Mouse (Mus musculus): ENCODE results near the gene Mthfd1. TPM values are rescaled to one million over a fixed set of nuclear protein-coding genes. Genes with fewer than 3 reads are reported as not detected.

Gene Mthfd1
- polyA plus RNA-seq, 1 experiment from 2014 or later: 80.2 TPM

- no peaks in the 10 kb centered on the region for H3K4me1 ChIP-seq (replicated peaks; ENCODE audit: control insufficient read depth, insufficient read depth, low read length)
- DNase-seq (ENCODE audit: low spot score): no peak
- H3K27me3 ChIP-seq (ENCODE audit: control insufficient read depth, insufficient read depth, low read length): no peaks in the 10 kb centered on the region
- ATAC-seq (replicated peaks; ENCODE audit: low FRiP score): no peak
- no peaks in the 10 kb centered on the region for H3K36me3 ChIP-seq (ENCODE audit: control insufficient read depth, insufficient read depth, low read length)
- H3K4me3 ChIP-seq (ENCODE audit: low read depth, low read length): no peak overlapping the region
- H3K27ac ChIP-seq (ENCODE audit: low read depth, low read length): no peak overlapping the region
- no peak overlapping the region for H3K4me2 ChIP-seq (ENCODE audit: low read depth, low read length, severe bottlenecking)
- H3K9me3 ChIP-seq (ENCODE audit: control insufficient read depth, low read length): no peaks in the 10 kb centered on the region
- no peak overlapping the region for H3K9ac ChIP-seq (ENCODE audit: low read length)
- 82% methylated on average over 7 of the region's 7 CpGs for WGBS
Measured at GRCm38 (mm10) chr12:76239839-76240571, 15.1 kb upstream of the Mthfd1 start.

- 91% methylated on average over 3 of the region's 3 CpGs for WGBS
- Histone ChIP-seq H3K4me3 (ENCODE audit: low read depth, low read length) (no peak overlapping the region), H3K9ac (ENCODE audit: low read length) (no peak overlapping the region), H3K4me1 (replicated peaks; ENCODE audit: control insufficient read depth, insufficient read depth, low read length) (no peaks in the 10 kb centered on the region), H3K9me3 (ENCODE audit: control insufficient read depth, low read length) (no peaks in the 10 kb centered on the region), H3K4me2 (ENCODE audit: low read depth, low read length, severe bottlenecking) (no peak overlapping the region), H3K27ac (ENCODE audit: low read depth, low read length) (no peak overlapping the region), H3K27me3 (ENCODE audit: control insufficient read depth, insufficient read depth, low read length) (no peaks in the 10 kb centered on the region), H3K36me3 (ENCODE audit: control insufficient read depth, insufficient read depth, low read length) (no peaks in the 10 kb centered on the region)
- ATAC-seq (replicated peaks; ENCODE audit: low FRiP score): no peak
- no peak for DNase-seq (ENCODE audit: low spot score)
Measured at GRCm38 (mm10) chr12:76240670-76241069, 14.4 kb upstream of the Mthfd1 start.

GRCm38 (mm10) chr12:76241084-76241483, 14.0 kb upstream of the Mthfd1 start:
- H3K9ac ChIP-seq (ENCODE audit: low read length): no peak overlapping the region
- H3K36me3 ChIP-seq (ENCODE audit: control insufficient read depth, insufficient read depth, low read length): no peaks in the 10 kb centered on the region
- ATAC-seq (replicated peaks; ENCODE audit: low FRiP score) (no peak), DNase-seq (ENCODE audit: low spot score) (no peak)
- WGBS: 88% methylated on average over 3 of the region's 3 CpGs
- no peaks in the 10 kb centered on the region for H3K4me1 ChIP-seq (replicated peaks; ENCODE audit: control insufficient read depth, insufficient read depth, low read length)
- no peak overlapping the region for H3K4me2 ChIP-seq (ENCODE audit: low read depth, low read length, severe bottlenecking)
- no peaks in the 10 kb centered on the region for H3K9me3 ChIP-seq (ENCODE audit: control insufficient read depth, low read length)
- H3K27me3 ChIP-seq (ENCODE audit: control insufficient read depth, insufficient read depth, low read length): no peaks in the 10 kb centered on the region
- H3K27ac ChIP-seq (ENCODE audit: low read depth, low read length): no peak overlapping the region
- no peak overlapping the region for H3K4me3 ChIP-seq (ENCODE audit: low read depth, low read length)

- 60% methylated on average over 5 of the region's 5 CpGs for WGBS
- Histone ChIP-seq H3K36me3 (ENCODE audit: control insufficient read depth, insufficient read depth, low read length) (no peaks in the 10 kb centered on the region), H3K4me1 (replicated peaks; ENCODE audit: control insufficient read depth, insufficient read depth, low read length) (no peaks in the 10 kb centered on the region), H3K9ac (ENCODE audit: low read length) (no peak overlapping the region), H3K27me3 (ENCODE audit: control insufficient read depth, insufficient read depth, low read length) (no peaks in the 10 kb centered on the region), H3K4me3 (ENCODE audit: low read depth, low read length) (no peak overlapping the region), H3K9me3 (ENCODE audit: control insufficient read depth, low read length) (no peaks in the 10 kb centered on the region), H3K4me2 (ENCODE audit: low read depth, low read length, severe bottlenecking) (no peak overlapping the region), H3K27ac (ENCODE audit: low read depth, low read length) (no peak overlapping the region)
- ATAC-seq (replicated peaks; ENCODE audit: low FRiP score) (no peak), DNase-seq (ENCODE audit: low spot score) (no peak)
Measured at GRCm38 (mm10) chr12:76241833-76242232, 13.3 kb upstream of the Mthfd1 start.

GRCm38 (mm10) chr12:76244981-76245380, 10.1 kb upstream of the Mthfd1 start:
- H3K4me1 ChIP-seq (replicated peaks; ENCODE audit: control insufficient read depth, insufficient read depth, low read length): no peaks in the 10 kb centered on the region
- no peaks in the 10 kb centered on the region for H3K9me3 ChIP-seq (ENCODE audit: control insufficient read depth, low read length)
- no peaks in the 10 kb centered on the region for H3K27me3 ChIP-seq (ENCODE audit: control insufficient read depth, insufficient read depth, low read length)
- 90% methylated on average over 8 of the region's 8 CpGs for WGBS
- ATAC-seq (replicated peaks; ENCODE audit: low FRiP score) (no peak), DNase-seq (ENCODE audit: low spot score) (no peak)
- H3K36me3 ChIP-seq (ENCODE audit: control insufficient read depth, insufficient read depth, low read length): no peaks in the 10 kb centered on the region
- H3K27ac ChIP-seq (ENCODE audit: low read depth, low read length): no peak overlapping the region
- no peak overlapping the region for H3K4me3 ChIP-seq (ENCODE audit: low read depth, low read length)
- H3K4me2 ChIP-seq (ENCODE audit: low read depth, low read length, severe bottlenecking): no peak overlapping the region
- H3K9ac ChIP-seq (ENCODE audit: low read length): no peak overlapping the region

- Histone ChIP-seq H3K27ac (ENCODE audit: low read depth, low read length) (no peak within 1 kb of the TSS), H3K9ac (ENCODE audit: low read length) (no peak within 1 kb of the TSS), H3K36me3 (ENCODE audit: control insufficient read depth, insufficient read depth, low read length) (no peaks in the 10 kb centered on the region), H3K27me3 (ENCODE audit: control insufficient read depth, insufficient read depth, low read length) (no peaks in the 10 kb centered on the region), H3K4me2 (ENCODE audit: low read depth, low read length, severe bottlenecking) (no peak within 1 kb of the TSS), H3K9me3 (ENCODE audit: control insufficient read depth, low read length) (no peaks in the 10 kb centered on the region), H3K4me3 (ENCODE audit: low read depth, low read length) (no peak within 1 kb of the TSS), H3K4me1 (replicated peaks; ENCODE audit: control insufficient read depth, insufficient read depth, low read length) (no peaks in the 10 kb centered on the region)
- ATAC-seq (replicated peaks; ENCODE audit: low FRiP score) (no peak), DNase-seq (ENCODE audit: low spot score) (no peak)
- 87% methylated on average over 6 of the region's 6 CpGs for WGBS
Measured at GRCm38 (mm10) chr12:76246646-76247045, 8.5 kb upstream of the Mthfd1 start, which contains the start of gene Tex21. TSS of gene Tex21 (minus strand) at chr12:76246746.

GRCm38 (mm10) chr12:76253090-76253489, 2.0 kb upstream of the Mthfd1 start:
- 62% methylated on average over 1 of the region's 1 CpGs for WGBS
- Histone ChIP-seq H3K4me1 (replicated peaks; ENCODE audit: control insufficient read depth, insufficient read depth, low read length) (no peaks in the 10 kb centered on the region), H3K9ac (ENCODE audit: low read length) (no peak overlapping the region), H3K27me3 (ENCODE audit: control insufficient read depth, insufficient read depth, low read length) (no peaks in the 10 kb centered on the region), H3K27ac (ENCODE audit: low read depth, low read length) (no peak overlapping the region), H3K36me3 (ENCODE audit: control insufficient read depth, insufficient read depth, low read length) (no peaks in the 10 kb centered on the region), H3K4me2 (ENCODE audit: low read depth, low read length, severe bottlenecking) (no peak overlapping the region), H3K9me3 (ENCODE audit: control insufficient read depth, low read length) (no peaks in the 10 kb centered on the region), H3K4me3 (ENCODE audit: low read depth, low read length) (no peak overlapping the region)
- ATAC-seq (replicated peaks; ENCODE audit: low FRiP score) (no peak), DNase-seq (ENCODE audit: low spot score) (no peak)

- ATAC-seq (replicated peaks; ENCODE audit: low FRiP score): no peak
- no peaks in the 10 kb centered on the region for H3K9me3 ChIP-seq (ENCODE audit: control insufficient read depth, low read length)
- no peak overlapping the region for H3K9ac ChIP-seq (ENCODE audit: low read length)
- H3K4me2 ChIP-seq (ENCODE audit: low read depth, low read length, severe bottlenecking): no peak overlapping the region
- 78% methylated on average over 2 of the region's 2 CpGs for WGBS
- no peaks in the 10 kb centered on the region for H3K36me3 ChIP-seq (ENCODE audit: control insufficient read depth, insufficient read depth, low read length)
- no peaks in the 10 kb centered on the region for H3K4me1 ChIP-seq (replicated peaks; ENCODE audit: control insufficient read depth, insufficient read depth, low read length)
- H3K27me3 ChIP-seq (ENCODE audit: control insufficient read depth, insufficient read depth, low read length): no peaks in the 10 kb centered on the region
- no peak overlapping the region for H3K27ac ChIP-seq (ENCODE audit: low read depth, low read length)
- H3K4me3 ChIP-seq (ENCODE audit: low read depth, low read length): no peak overlapping the region
- no peak for DNase-seq (ENCODE audit: low spot score)
Measured at GRCm38 (mm10) chr12:76253591-76253990, 1.5 kb upstream of the Mthfd1 start.

GRCm38 (mm10) chr12:76253991-76254390, 1.1 kb upstream of the Mthfd1 start:
- no peaks in the 10 kb centered on the region for H3K9me3 ChIP-seq (ENCODE audit: control insufficient read depth, low read length)
- no peaks in the 10 kb centered on the region for H3K4me1 ChIP-seq (replicated peaks; ENCODE audit: control insufficient read depth, insufficient read depth, low read length)
- H3K27me3 ChIP-seq (ENCODE audit: control insufficient read depth, insufficient read depth, low read length): no peaks in the 10 kb centered on the region
- H3K4me3 ChIP-seq (ENCODE audit: low read depth, low read length): no peak overlapping the region
- DNase-seq (ENCODE audit: low spot score): no peak
- H3K27ac ChIP-seq (ENCODE audit: low read depth, low read length): no peak overlapping the region
- no peak overlapping the region for H3K9ac ChIP-seq (ENCODE audit: low read length)
- ATAC-seq (replicated peaks; ENCODE audit: low FRiP score): no peak
- WGBS: 85% methylated on average over 8 of the region's 8 CpGs
- no peaks in the 10 kb centered on the region for H3K36me3 ChIP-seq (ENCODE audit: control insufficient read depth, insufficient read depth, low read length)
- no peak overlapping the region for H3K4me2 ChIP-seq (ENCODE audit: low read depth, low read length, severe bottlenecking)
